Mouse (Mus musculus): ENCODE measurements around the gene Dbn1. TPM values are rescaled to one million over a fixed set of nuclear protein-coding genes. Genes with fewer than 3 reads are reported as not detected.

Dbn1 gene
- 412 and 419 TPM in 2 replicates for polyA plus RNA-seq (2016; fragmentation: Nextera tagmentation; extraction: Ambion mirVana)

- H3K27ac ChIP-seq (replicated peaks), result peak within 1 kb of the TSS; percentile 100
- no peaks in the 10 kb centered on the region for H3K9me3 ChIP-seq
- DNase-seq (ENCODE audit: low spot score), result peak; percentile 87
- peak within 1 kb of the TSS; percentile 99 for H3K4me3 ChIP-seq
- 1% methylated on average over 78 of the region's 83 CpGs for WGBS
- no peaks in the 10 kb centered on the region for H3K27me3 ChIP-seq (replicated peaks; ENCODE audit: low read depth, poor library complexity, severe bottlenecking)
- peaks cover 53% of the 10 kb centered on the region for H3K4me1 ChIP-seq
- peaks cover 28% of the 10 kb centered on the region for H3K36me3 ChIP-seq (replicated peaks)
Measured at GRCm38 (mm10) chr13:55487578-55488498, at the start of gene Dbn1. Gene Dbn1 (minus strand): TSS chr13:55488111.

GRCm38 (mm10) chr13:55536194-55537175 is 48.6 kb upstream of the Dbn1 start, which contains the start of gene Ddx41:
Gene Ddx41 (minus strand): TSS chr13:55536658.
- H3K27me3 ChIP-seq (replicated peaks; ENCODE audit: low read depth, poor library complexity, severe bottlenecking), result no peaks in the 10 kb centered on the region
- no peaks in the 10 kb centered on the region for H3K9me3 ChIP-seq
- peaks cover 17% of the 10 kb centered on the region for H3K4me1 ChIP-seq
- WGBS, result under 1% methylated on average over 70 of the region's 70 CpGs
- H3K36me3 ChIP-seq (replicated peaks), result peaks cover 83% of the 10 kb centered on the region
- H3K27ac ChIP-seq (replicated peaks), result peak within 1 kb of the TSS; percentile 83
- DNase-seq (ENCODE audit: low spot score), result peak; percentile 98
- H3K4me3 ChIP-seq, result peak within 1 kb of the TSS; percentile 92

GRCm38 (mm10) chr13:55535796-55536193 is 47.9 kb upstream of the Dbn1 start:
- peaks cover 17% of the 10 kb centered on the region for H3K4me1 ChIP-seq
- no peaks in the 10 kb centered on the region for H3K9me3 ChIP-seq
- no peak for DNase-seq (ENCODE audit: low spot score)
- no peaks in the 10 kb centered on the region for H3K27me3 ChIP-seq (replicated peaks; ENCODE audit: low read depth, poor library complexity, severe bottlenecking)
- WGBS, result 19% methylated on average over 17 of the region's 17 CpGs
- peaks cover 83% of the 10 kb centered on the region for H3K36me3 ChIP-seq (replicated peaks)
- H3K4me3 ChIP-seq, result peak overlapping the region; percentile 92
- H3K27ac ChIP-seq (replicated peaks), result peak overlapping the region; percentile 83

- WGBS, result 93% methylated on average over 15 of the region's 15 CpGs
- H3K27ac ChIP-seq (replicated peaks), result no peak overlapping the region
- DNase-seq (ENCODE audit: low spot score), result no peak
- H3K4me1 ChIP-seq, result peaks cover 17% of the 10 kb centered on the region
- H3K4me3 ChIP-seq, result peak overlapping the region; percentile 92
- no peaks in the 10 kb centered on the region for H3K27me3 ChIP-seq (replicated peaks; ENCODE audit: low read depth, poor library complexity, severe bottlenecking)
- no peaks in the 10 kb centered on the region for H3K9me3 ChIP-seq
- H3K36me3 ChIP-seq (replicated peaks), result peaks cover 83% of the 10 kb centered on the region
Measured at GRCm38 (mm10) chr13:55535191-55535590, 47.3 kb upstream of the Dbn1 start.

GRCm38 (mm10) chr13:55529198-55529915 is 41.4 kb upstream of the Dbn1 start, which contains the start of gene Dok3:
Gene Dok3 (minus strand): TSS chr13:55529296.
- Histone ChIP-seq H3K9me3 (no peaks in the 10 kb centered on the region), H3K4me3 (0 out of 2 replicates have a peak within 1 kb of the TSS, but pooled peaks have one; percentile 5), H3K36me3 (replicated peaks) (peaks cover 62% of the 10 kb centered on the region), H3K27ac (replicated peaks) (no peak within 1 kb of the TSS), H3K27me3 (replicated peaks; ENCODE audit: low read depth, poor library complexity, severe bottlenecking) (no peaks in the 10 kb centered on the region), H3K4me1 (no peaks in the 10 kb centered on the region)
- DNase-seq (ENCODE audit: low spot score), result no peak
- 83% methylated on average over 8 of the region's 8 CpGs for WGBS

- Histone ChIP-seq H3K27ac (replicated peaks) (no peak overlapping the region), H3K36me3 (replicated peaks) (peaks cover 58% of the 10 kb centered on the region), H3K9me3 (no peaks in the 10 kb centered on the region), H3K4me1 (peaks cover 12% of the 10 kb centered on the region), H3K4me3 (no peak overlapping the region), H3K27me3 (replicated peaks; ENCODE audit: low read depth, poor library complexity, severe bottlenecking) (no peaks in the 10 kb centered on the region)
- 83% methylated on average over 18 of the region's 18 CpGs for WGBS
- DNase-seq (ENCODE audit: low spot score), result no peak
Measured at GRCm38 (mm10) chr13:55527834-55528772, 40.2 kb upstream of the Dbn1 start.

- Histone ChIP-seq H3K36me3 (replicated peaks) (peaks cover 55% of the 10 kb centered on the region), H3K27me3 (replicated peaks; ENCODE audit: low read depth, poor library complexity, severe bottlenecking) (no peaks in the 10 kb centered on the region), H3K9me3 (no peaks in the 10 kb centered on the region), H3K4me3 (no peak overlapping the region), H3K27ac (replicated peaks) (no peak overlapping the region), H3K4me1 (peaks cover 19% of the 10 kb centered on the region)
- no peak for DNase-seq (ENCODE audit: low spot score)
- WGBS, result 92% methylated on average over 16 of the region's 16 CpGs
Measured at GRCm38 (mm10) chr13:55527212-55527611, 39.3 kb upstream of the Dbn1 start.

GRCm38 (mm10) chr13:55525733-55526553 is 38.0 kb upstream of the Dbn1 start:
- Histone ChIP-seq H3K27me3 (replicated peaks; ENCODE audit: low read depth, poor library complexity, severe bottlenecking) (no peaks in the 10 kb centered on the region), H3K36me3 (replicated peaks) (peaks cover 42% of the 10 kb centered on the region), H3K4me1 (peaks cover 19% of the 10 kb centered on the region), H3K9me3 (no peaks in the 10 kb centered on the region), H3K4me3 (no peak overlapping the region), H3K27ac (replicated peaks) (no peak overlapping the region)
- DNase-seq (ENCODE audit: low spot score), result no peak
- 83% methylated on average over 16 of the region's 16 CpGs for WGBS

- Histone ChIP-seq H3K27ac (replicated peaks) (peak overlapping the region; percentile 81), H3K4me3 (0 out of 2 replicates have a peak overlapping the region, but pooled peaks have one; percentile 27), H3K4me1 (peaks cover 19% of the 10 kb centered on the region), H3K36me3 (replicated peaks) (peaks cover 24% of the 10 kb centered on the region), H3K27me3 (replicated peaks; ENCODE audit: low read depth, poor library complexity, severe bottlenecking) (no peaks in the 10 kb centered on the region), H3K9me3 (no peaks in the 10 kb centered on the region)
- DNase-seq (ENCODE audit: low spot score), result no peak
- WGBS, result 85% methylated on average over 23 of the region's 23 CpGs
Measured at GRCm38 (mm10) chr13:55523951-55524600, 36.2 kb upstream of the Dbn1 start.

- Histone ChIP-seq H3K36me3 (replicated peaks) (peaks cover 21% of the 10 kb centered on the region), H3K27ac (replicated peaks) (peak overlapping the region; percentile 81), H3K9me3 (no peaks in the 10 kb centered on the region), H3K4me1 (peaks cover 19% of the 10 kb centered on the region), H3K4me3 (peak overlapping the region; percentile 27; the same call in 1 of the 2 replicates), H3K27me3 (replicated peaks; ENCODE audit: low read depth, poor library complexity, severe bottlenecking) (no peaks in the 10 kb centered on the region)
- DNase-seq (ENCODE audit: low spot score), result peak; percentile 60
- 33% methylated on average over 17 of the region's 17 CpGs for WGBS
Measured at GRCm38 (mm10) chr13:55523278-55523677, 35.4 kb upstream of the Dbn1 start.
